Mouse (Mus musculus) hindbrain, embryonic 14.5 days (tissue): ENCODE measurements around the gene Auts2. TPM values are rescaled to one million over a fixed set of nuclear protein-coding genes. Genes with fewer than 3 reads are reported as not detected.

ENCODE experiments used
- ATAC-seq: fragments of 200-750 bp; cut with Nextera tagmentation; 2 replicates; pipeline ENCODE4 v1.8.0; 2017; ENCODE audit warnings: moderate number of reproducible peaks, mild to moderate bottlenecking, moderate TSS enrichment, moderate library complexity; ENCODE audit not compliant: low FRiP score
- DNase-seq: peaks from one replicate; pipeline ENCODE4 v3.0.0-alpha.2; 2015; ENCODE audit warnings: low spot score
- H3K27ac ChIP-seq: fragments of 300-500 bp; sonication (generic); 2 replicates; pipeline ENCODE4 v1.5.1; 2014; ENCODE audit warnings: mild to moderate bottlenecking, moderate library complexity
- H3K27me3 ChIP-seq: fragments of 300-500 bp; sonication (generic); 2 replicates; pipeline ENCODE4 v1.6.1; 2014; ENCODE audit warnings: mild to moderate bottlenecking, low read length, mixed read lengths; ENCODE audit not compliant: control insufficient read depth, insufficient read depth
- H3K36me3 ChIP-seq: fragments of 300-500 bp; sonication (generic); replicated peaks from 2 replicates; pipeline ENCODE4 v1.6.1; 2014; ENCODE audit not compliant: control insufficient read depth, insufficient read depth
- H3K4me1 ChIP-seq: fragments of 300-500 bp; sonication (generic); replicated peaks from 2 replicates; pipeline ENCODE4 v1.6.1; 2014; ENCODE audit warnings: antibody characterized with exemption, low read length, mixed read lengths; ENCODE audit not compliant: control insufficient read depth, insufficient read depth
- H3K4me2 ChIP-seq: fragments of 300-500 bp; sonication (generic); replicated peaks from 2 replicates; pipeline ENCODE4 v1.6.1; 2014; ENCODE audit warnings: mild to moderate bottlenecking, moderate library complexity
- H3K4me3 ChIP-seq: fragments of 300-500 bp; sonication (generic); replicated peaks from 2 replicates; pipeline ENCODE4 v1.5.1; 2014; ENCODE audit warnings: mild to moderate bottlenecking, low read length
- H3K9ac ChIP-seq: fragments of 300-500 bp; sonication (generic); 2 replicates; pipeline ENCODE4 v1.6.1; 2014
- H3K9me3 ChIP-seq: fragments of 300-500 bp; sonication (generic); 2 replicates; pipeline ENCODE4 v1.6.1; 2016; ENCODE audit warnings: low read length; ENCODE audit not compliant: control insufficient read depth
- WGBS: fragments of 180-500 bp; shearing (Covaris S2); extraction: QIAGEN DNeasy Blood & Tissue Kit; methylation state at CpG from one replicate; pipeline ENCODE4 v1.1.7; 2014; 5-methylcytosine and 5-hydroxymethylcytosine counted together
- polyA plus RNA-seq: library from polyadenylated mRNA; unstranded; fragments of >200 nt; fragmentation: Nextera tagmentation; extraction: Ambion mirVana; gene quantifications from 2 replicates; pipeline ENCODE4 v1.2.1, GENCODE M21; 2014

The Auts2 gene
- polyA plus RNA-seq, 1 experiment from 2014 or later, result 61.8 TPM

- no peak overlapping the region for H3K27ac ChIP-seq
- DNase-seq, result no peak
- H3K4me3 ChIP-seq, result no peak overlapping the region
- no peaks in the 10 kb centered on the region for H3K4me1 ChIP-seq
- no peaks in the 10 kb centered on the region for H3K27me3 ChIP-seq
- no peak overlapping the region for H3K9ac ChIP-seq
- WGBS, result 53% methylated on average over 6 of the region's 6 CpGs
- no peak for ATAC-seq
- H3K9me3 ChIP-seq, result no peaks in the 10 kb centered on the region
- no peak overlapping the region for H3K4me2 ChIP-seq
- H3K36me3 ChIP-seq, result no peaks in the 10 kb centered on the region
Observed at GRCm38 (mm10) chr5:131429563-131429962, 1113.6 kb downstream of the Auts2 start.

GRCm38 (mm10) chr5:131427734-131428413 lies 1115.3 kb downstream of the Auts2 start:
- Histone ChIP-seq H3K27ac (no peak overlapping the region), H3K4me3 (no peak overlapping the region), H3K9me3 (no peaks in the 10 kb centered on the region), H3K36me3 (no peaks in the 10 kb centered on the region), H3K27me3 (no peaks in the 10 kb centered on the region), H3K4me1 (no peaks in the 10 kb centered on the region), H3K9ac (no peak overlapping the region), H3K4me2 (no peak overlapping the region)
- 38% methylated on average over 11 of the region's 11 CpGs for WGBS
- DNase-seq (peak; percentile 88), ATAC-seq (no peak)

- ATAC-seq (no peak), DNase-seq (no peak)
- no peak overlapping the region for H3K4me2 ChIP-seq
- H3K36me3 ChIP-seq, result no peaks in the 10 kb centered on the region
- H3K9ac ChIP-seq, result no peak overlapping the region
- no peak overlapping the region for H3K27ac ChIP-seq
- WGBS, result 85% methylated on average over 3 of the region's 3 CpGs
- no peak overlapping the region for H3K4me3 ChIP-seq
- no peaks in the 10 kb centered on the region for H3K4me1 ChIP-seq
- H3K9me3 ChIP-seq, result no peaks in the 10 kb centered on the region
- H3K27me3 ChIP-seq, result no peaks in the 10 kb centered on the region
Observed at GRCm38 (mm10) chr5:131422737-131423136, 1120.4 kb downstream of the Auts2 start.

GRCm38 (mm10) chr5:131420406-131420805 lies 1122.7 kb downstream of the Auts2 start:
- H3K27me3 ChIP-seq, result no peaks in the 10 kb centered on the region
- no peaks in the 10 kb centered on the region for H3K9me3 ChIP-seq
- no peak overlapping the region for H3K9ac ChIP-seq
- DNase-seq (no peak), ATAC-seq (no peak)
- H3K4me1 ChIP-seq, result no peaks in the 10 kb centered on the region
- H3K4me3 ChIP-seq, result no peak overlapping the region
- WGBS, result 80% methylated on average over 2 of the region's 2 CpGs
- H3K27ac ChIP-seq, result no peak overlapping the region
- no peaks in the 10 kb centered on the region for H3K36me3 ChIP-seq
- no peak overlapping the region for H3K4me2 ChIP-seq

- no peaks in the 10 kb centered on the region for H3K27me3 ChIP-seq
- H3K27ac ChIP-seq, result no peak overlapping the region
- no peak overlapping the region for H3K4me3 ChIP-seq
- WGBS, result 87% methylated on average over 1 of the region's 1 CpGs
- H3K9ac ChIP-seq, result no peak overlapping the region
- no peaks in the 10 kb centered on the region for H3K36me3 ChIP-seq
- no peaks in the 10 kb centered on the region for H3K9me3 ChIP-seq
- ATAC-seq (no peak), DNase-seq (no peak)
- no peaks in the 10 kb centered on the region for H3K4me1 ChIP-seq
- H3K4me2 ChIP-seq, result no peak overlapping the region
Observed at GRCm38 (mm10) chr5:131415902-131416545, 1127.1 kb downstream of the Auts2 start.

GRCm38 (mm10) chr5:131398250-131398649 lies 1144.9 kb downstream of the Auts2 start:
- DNase-seq, result no peak
- WGBS, result 78% methylated on average over 3 of the region's 3 CpGs
- Histone ChIP-seq H3K4me3 (no peak overlapping the region), H3K27me3 (no peaks in the 10 kb centered on the region), H3K36me3 (no peaks in the 10 kb centered on the region), H3K4me1 (no peaks in the 10 kb centered on the region), H3K4me2 (no peak overlapping the region), H3K9ac (no peak overlapping the region), H3K27ac (no peak overlapping the region), H3K9me3 (no peaks in the 10 kb centered on the region)
- ATAC-seq, result no peak

GRCm38 (mm10) chr5:131395756-131396155 lies 1147.4 kb downstream of the Auts2 start:
- no peaks in the 10 kb centered on the region for H3K27me3 ChIP-seq
- H3K4me2 ChIP-seq, result no peak overlapping the region
- WGBS, result 81% methylated on average over 8 of the region's 8 CpGs
- H3K4me1 ChIP-seq, result no peaks in the 10 kb centered on the region
- no peak for ATAC-seq
- H3K9me3 ChIP-seq, result no peaks in the 10 kb centered on the region
- H3K36me3 ChIP-seq, result no peaks in the 10 kb centered on the region
- no peak overlapping the region for H3K27ac ChIP-seq
- no peak overlapping the region for H3K4me3 ChIP-seq
- no peak overlapping the region for H3K9ac ChIP-seq
- no peak for DNase-seq
